Mouse (Mus musculus): ENCODE measurements around the gene Myadml2.

- TF ChIP-seq CTCF (IDR thresholded peaks at IDR 0.05 in 2 of 3, conservative IDR thresholded peaks at IDR 0.05 in 1 of 3; ENCODE audit: control insufficient read depth in 1 of 3, insufficient read depth in 1 of 3, low read depth in 2 of 3, low read length in 3 of 3, poor library complexity in 1 of 3, severe bottlenecking in 1 of 3) = no peak
- no peak for TF ChIP-seq POLR2A (IDR thresholded peaks at IDR 0.05; ENCODE audit: control insufficient read depth in 1 of 2, insufficient read depth in 1 of 2, low read depth in 1 of 2, low read length in 2 of 2, poor library complexity in 1 of 2)
- no peak for TF ChIP-seq EP300 (IDR thresholded peaks at IDR 0.05; ENCODE audit: low read depth in 1 of 2, low read length in 2 of 2)
- no peak for TF ChIP-seq TCF12 (IDR thresholded peaks at IDR 0.05; ENCODE audit: low read depth, low read length)
- no peak for TF ChIP-seq RCOR1 (IDR thresholded peaks at IDR 0.05; ENCODE audit: low read depth, low read length)
- TF ChIP-seq HCFC1 (IDR thresholded peaks at IDR 0.05; ENCODE audit: low read depth, low read length) = no peak
- no peak for TF ChIP-seq USF2 (IDR thresholded peaks at IDR 0.05; ENCODE audit: borderline replicate concordance in 1 of 2, insufficient read depth in 1 of 2, low read depth in 1 of 2, low read length in 2 of 2)
- TF ChIP-seq ZKSCAN1 (IDR thresholded peaks at IDR 0.05; ENCODE audit: low read depth, low read length) = no peak
- TF ChIP-seq MYC (IDR thresholded peaks at IDR 0.05; ENCODE audit: low read depth, low read length) = no peak
- TF ChIP-seq KAT2A (conservative IDR thresholded peaks at IDR 0.05; ENCODE audit: low read depth, low read length) = no peak
- no peak for TF ChIP-seq GATA1 (IDR thresholded peaks at IDR 0.05; ENCODE audit: low read depth, low read length)
These were observed 29.0 kb upstream of the Myadml2 start for GRCm38 (mm10) chr11:120676951-120677350.

Measured in MEL (cell line).